Mouse (Mus musculus) CH12.LX (cell line): ENCODE measurements around the gene Exd2. TPM values are rescaled to one million over a fixed set of nuclear protein-coding genes. Genes with fewer than 3 reads are reported as not detected.

Source experiments
- DNase-seq: peaks from one replicate; pipeline ENCODE4 v3.0.0-alpha.2; 2013; ENCODE audit errors: extremely low read depth
- H3K27ac ChIP-seq: 2 replicates; pipeline ENCODE4 v1.5.1; 2012; ENCODE audit warnings: low read depth, mild to moderate bottlenecking, control low read depth, moderate library complexity; ENCODE audit not compliant: insufficient read depth
- H3K27me3 ChIP-seq: replicated peaks from 2 replicates; pipeline ENCODE3; 2012; ENCODE audit warnings: inconsistent platforms
- H3K36me3 ChIP-seq, 2 experiments: replicated peaks in 1 of 2; 2 replicates each; pipeline versions ENCODE3 to v1.6.1; 2012; ENCODE audit warnings: inconsistent platforms in 1 of 2, low read length in 1 of 2, mild to moderate bottlenecking in 1 of 2, mixed read lengths in 1 of 2, moderate library complexity in 1 of 2; ENCODE audit not compliant: control insufficient read depth in 1 of 2, insufficient read depth in 1 of 2
- H3K4me1 ChIP-seq, 2 experiments: 2 replicates each; pipeline ENCODE4 v1.6.1; 2012; ENCODE audit warnings: inconsistent platforms in 1 of 2, moderate library complexity in 1 of 2; ENCODE audit not compliant: insufficient read depth in 2 of 2, control insufficient read depth in 1 of 2
- H3K4me2 ChIP-seq: 2 replicates; pipeline ENCODE4 v1.6.1; 2012; ENCODE audit warnings: low read depth, mild to moderate bottlenecking, control low read depth; ENCODE audit not compliant: poor library complexity, insufficient read depth, severe bottlenecking
- H3K4me3 ChIP-seq, 3 experiments: fragments of 150-350 bp in 1 of 3; sonication (generic) in 1 of 3; replicated peaks in 1 of 3; 2 replicates each; pipeline versions ENCODE3 to v1.5.1; 2011 to 2012; ENCODE audit warnings: low read depth in 2 of 3, low read length in 2 of 3, mild to moderate bottlenecking in 2 of 3, moderate library complexity in 2 of 3, control low read depth in 1 of 3, improper control_type of control experiment in 1 of 3, inconsistent platforms in 1 of 3, mixed read lengths in 1 of 3; ENCODE audit not compliant: poor library complexity in 1 of 3
- H3K79me2 ChIP-seq: replicated peaks from 2 replicates; pipeline ENCODE4 v1.6.1; 2012; ENCODE audit warnings: mild to moderate bottlenecking, moderate library complexity; ENCODE audit not compliant: control insufficient read depth, poor library complexity, insufficient read depth, severe bottlenecking; ENCODE audit errors: extremely low read depth
- H3K9ac ChIP-seq: 2 replicates; pipeline ENCODE4 v1.6.1; 2012; ENCODE audit warnings: low read depth, mild to moderate bottlenecking, control low read depth, moderate library complexity; ENCODE audit not compliant: insufficient read depth
- H3K9me3 ChIP-seq: replicated peaks from 2 replicates; pipeline ENCODE3; 2012; ENCODE audit warnings: low read length, inconsistent platforms, mixed read lengths
- BHLHE40 ChIP-seq: IDR thresholded peaks from 2 replicates; pipeline ENCODE4 v1.6.1; 2011; ENCODE audit warnings: mild to moderate bottlenecking, low read depth, low read length, improper control_type of control experiment
- E2F4 ChIP-seq: IDR thresholded peaks from 2 replicates; pipeline ENCODE4 v1.6.1; 2011; ENCODE audit warnings: low read depth, low read length, improper control_type of control experiment; ENCODE audit not compliant: insufficient replicate concordance
- ELF1 ChIP-seq: IDR thresholded peaks from 2 replicates; pipeline ENCODE4 v1.6.1; 2014; ENCODE audit warnings: low read depth, mild to moderate bottlenecking, inconsistent platforms, low read length, improper control_type of control experiment
- EP300 ChIP-seq: IDR thresholded peaks from 2 replicates; pipeline ENCODE4 v1.6.1; 2011; ENCODE audit warnings: low read length, improper control_type of control experiment
- ETS1 ChIP-seq: conservative IDR thresholded peaks from 2 replicates; pipeline ENCODE4 v1.6.1; 2012; ENCODE audit warnings: low read depth, mild to moderate bottlenecking, inconsistent platforms, low read length, improper control_type of control experiment, moderate library complexity
- IRF4 ChIP-seq: IDR thresholded peaks from 2 replicates; pipeline ENCODE4 v1.6.1; 2014; ENCODE audit warnings: low read depth, mild to moderate bottlenecking, inconsistent platforms, low read length, improper control_type of control experiment
- JUND ChIP-seq: conservative IDR thresholded peaks from 2 replicates; pipeline ENCODE4 v1.6.1; 2011; ENCODE audit warnings: low read depth, low read length, improper control_type of control experiment
- KAT2A ChIP-seq: IDR thresholded peaks from 2 replicates; pipeline ENCODE4 v1.6.1; 2012; ENCODE audit warnings: low read length, improper control_type of control experiment, inconsistent platforms; ENCODE audit not compliant: insufficient replicate concordance
- MYC ChIP-seq: IDR thresholded peaks from 2 replicates; pipeline ENCODE4 v1.6.1; 2011; ENCODE audit warnings: low read depth, mild to moderate bottlenecking, improper control_type of control experiment, low read length
- NELFE ChIP-seq: IDR thresholded peaks from 2 replicates; pipeline ENCODE4 v1.6.1; 2011; ENCODE audit warnings: low read depth, low read length, improper control_type of control experiment
- POLR2A ChIP-seq: IDR thresholded peaks from 2 replicates; pipeline ENCODE4 v1.6.1; 2011; ENCODE audit warnings: low read depth, mild to moderate bottlenecking, improper control_type of control experiment, low read length
- SMC3 ChIP-seq: IDR thresholded peaks from 2 replicates; pipeline ENCODE4 v1.6.1; 2011; ENCODE audit warnings: low read depth, low read length, improper control_type of control experiment
- TCF12 ChIP-seq: IDR thresholded peaks from 2 replicates; pipeline ENCODE4 v1.6.1; 2014; ENCODE audit warnings: low read depth, mild to moderate bottlenecking, inconsistent platforms, low read length, improper control_type of control experiment
- USF1 ChIP-seq: IDR thresholded peaks from 2 replicates; pipeline ENCODE4 v1.6.1; 2014; ENCODE audit warnings: low read depth, mild to moderate bottlenecking, inconsistent platforms, low read length, improper control_type of control experiment
- ZC3H11A ChIP-seq: IDR thresholded peaks from 2 replicates; pipeline ENCODE4 v1.6.1; 2012; ENCODE audit warnings: low read depth, mild to moderate bottlenecking, inconsistent platforms, low read length, improper control_type of control experiment
- ZMIZ1 ChIP-seq: IDR thresholded peaks from 2 replicates; pipeline ENCODE4 v1.6.1; 2012; ENCODE audit warnings: low read depth, mild to moderate bottlenecking, inconsistent platforms, low read length, improper control_type of control experiment
- ZNF384 ChIP-seq: IDR thresholded peaks from 2 replicates; pipeline ENCODE4 v1.6.1; 2012; ENCODE audit warnings: low read depth, low read length, improper control_type of control experiment, inconsistent platforms
- dilution Hi-C: fragments of 300-500 bp; cut with MboI; formaldehyde crosslinking; loops from 2 replicates; pipeline ENCODE4 v1.14.3; 2020; ENCODE audit warnings: low sequenced_read_pairs; ENCODE audit not compliant: extremely low pct_unique_long_range_greater_than_20kb, extremely low pct_ligation_motif_present
- in situ Hi-C: fragments of 300-500 bp; cut with MboI; formaldehyde crosslinking; loops from 3 replicates; pipeline ENCODE4 v1.14.3; 2019; ENCODE audit warnings: low sequenced_read_pairs, low pct_ligation_motif_present, low pct_unique_long_range_greater_than_20kb, mixed read lengths
- polyA plus RNA-seq: library from polyadenylated mRNA; unstranded; fragments of >175 nt; gene quantifications from 2 replicates; pipeline ENCODE4 v1.2.1, GENCODE M21; 2012; ENCODE audit warnings: low read depth; ENCODE audit not compliant: insufficient read length
- total RNA-seq, 2 experiments: library from RNA; depleted of rRNA; stranded (reverse); fragments of 300-350 nt in 1 of 2; fragments of >200 nt in 1 of 2; gene quantifications; 2 replicates each; pipeline ENCODE4 v1.2.3; 2012 to 2014

The Exd2 gene
- total and polyA plus RNA-seq, 3 experiments, result 11.2 to 15.0 (median 11.3) TPM

- H3K9me3 ChIP-seq, result no peaks in the 10 kb centered on the region
- peak overlapping the region; percentile 44; the same call in 1 of the 2 replicates for H3K27ac ChIP-seq
- no peak for TF ChIP-seq SMC3
- no peak for TF ChIP-seq BHLHE40
- no peak for TF ChIP-seq E2F4
- TF ChIP-seq MYC, result no peak
- no peak for TF ChIP-seq ZMIZ1
- TF ChIP-seq USF1, result no peak
- TF ChIP-seq EP300, result no peak
- no peak for TF ChIP-seq NELFE
- TF ChIP-seq POLR2A, result no peak
- TF ChIP-seq ZC3H11A, result no peak
- peak overlapping the region; percentile 79 to 96 (median 90) for H3K4me3 ChIP-seq
- peaks cover 42% of the 10 kb centered on the region for H3K79me2 ChIP-seq
- H3K27me3 ChIP-seq, result peaks cover 1% of the 10 kb centered on the region
- dilution Hi-C loops (no loop called here), in situ Hi-C loops (no loop called here)
- peaks cover 4 to 11% of the 10 kb centered on the region in 2 experiments for H3K4me1 ChIP-seq
- H3K4me2 ChIP-seq, result peak overlapping the region; percentile 46; the same call in 1 of the 2 replicates
- DNase-seq, result peak; percentile 32
- H3K9ac ChIP-seq, result peak overlapping the region; percentile 91
- peaks cover 3 to 22% of the 10 kb centered on the region in 2 experiments for H3K36me3 ChIP-seq
These were observed 27.0 kb upstream of the Exd2 start for GRCm38 (mm10) chr12:80435887-80436286.

- peak; percentile 46 for TF ChIP-seq BHLHE40
- no peak for TF ChIP-seq KAT2A
- TF ChIP-seq ETS1, result peak; percentile 60; the same call in 1 of the 2 replicates
- peak; percentile 21; the same call in 1 of the 2 replicates for TF ChIP-seq TCF12
- TF ChIP-seq IRF4, result peak; percentile 23; the same call in 1 of the 2 replicates
- TF ChIP-seq POLR2A, result peak; percentile 67; the same call in 1 of the 2 replicates
- TF ChIP-seq ZNF384, result no peak
- TF ChIP-seq JUND, result no peak
- no peak for TF ChIP-seq SMC3
- TF ChIP-seq ELF1, result peak; percentile 73
- no peak for TF ChIP-seq MYC
- TF ChIP-seq, all 38 proteins: peak for 6
- dilution Hi-C loops, result no loop called here
- peak within 1 kb of the TSS; percentile 91 for H3K9ac ChIP-seq
- peaks cover 39% of the 10 kb centered on the region for H3K79me2 ChIP-seq
- in situ Hi-C loops, result no loop called here
- DNase-seq, result peak; percentile 57
- peaks cover 4 to 11% of the 10 kb centered on the region in 2 experiments for H3K4me1 ChIP-seq
- peak within 1 kb of the TSS; percentile 87 for H3K27ac ChIP-seq
- peaks cover 0 to 18% of the 10 kb centered on the region in 2 experiments for H3K36me3 ChIP-seq
- peak within 1 kb of the TSS; percentile 53 for H3K4me2 ChIP-seq
- peaks cover 1% of the 10 kb centered on the region for H3K27me3 ChIP-seq
- peak within 1 kb of the TSS; percentile 79 to 96 (median 90) for H3K4me3 ChIP-seq
- H3K9me3 ChIP-seq, result no peaks in the 10 kb centered on the region
These were observed 26.4 kb upstream of the Exd2 start, which contains the start of gene Dcaf5 for GRCm38 (mm10) chr12:80436336-80436976. TSS of gene Dcaf5 (minus strand) at chr12:80436601.
